Mouse (Mus musculus) kidney, adult 18-20 months (tissue): ENCODE measurements around the gene Eif3k.

Source experiments
- DNase-seq: peaks from one replicate; pipeline ENCODE4 v3.0.0; 2021

Gene Eif3k

GRCm38 (mm10) chr7:28957997-28958725 is 23.5 kb downstream of the Eif3k start:
- no peak for DNase-seq

- DNase-seq, result no peak
Observed at GRCm38 (mm10) chr7:28957286-28957685, 24.4 kb downstream of the Eif3k start.

- no peak for DNase-seq
Observed at GRCm38 (mm10) chr7:28956270-28956669, 25.4 kb downstream of the Eif3k start.

- no peak for DNase-seq
Observed at GRCm38 (mm10) chr7:28955295-28955897, 26.3 kb downstream of the Eif3k start.

- DNase-seq, result no peak
Observed at GRCm38 (mm10) chr7:28954773-28955172, 26.9 kb downstream of the Eif3k start.

GRCm38 (mm10) chr7:28953476-28954376 is 27.9 kb downstream of the Eif3k start:
- DNase-seq, result no peak

GRCm38 (mm10) chr7:28952786-28953185 is 28.9 kb downstream of the Eif3k start:
- DNase-seq, result peak; percentile 20

GRCm38 (mm10) chr7:28951764-28952163 is 29.9 kb downstream of the Eif3k start:
- peak; percentile 8 for DNase-seq

- DNase-seq, result peak; percentile 12
Observed at GRCm38 (mm10) chr7:28950346-28951037, 31.2 kb downstream of the Eif3k start.

- DNase-seq, result no peak
Observed at GRCm38 (mm10) chr7:28949298-28949697, 32.4 kb downstream of the Eif3k start.

GRCm38 (mm10) chr7:28948746-28949145 is 32.9 kb downstream of the Eif3k start:
- DNase-seq, result no peak

- DNase-seq, result no peak
Observed at GRCm38 (mm10) chr7:28946271-28946610, 35.4 kb downstream of the Eif3k start.

- peak; percentile 37 for DNase-seq
Observed at GRCm38 (mm10) chr7:28945416-28946270, 36.0 kb downstream of the Eif3k start.

GRCm38 (mm10) chr7:28944756-28945415 is 36.8 kb downstream of the Eif3k start:
- DNase-seq, result no peak

- DNase-seq, result no peak
Observed at GRCm38 (mm10) chr7:28943451-28944180, 38.0 kb downstream of the Eif3k start.

GRCm38 (mm10) chr7:28941542-28941941 is 40.1 kb downstream of the Eif3k start:
- DNase-seq, result peak; percentile 55

GRCm38 (mm10) chr7:28941129-28941528 is 40.5 kb downstream of the Eif3k start:
- DNase-seq, result no peak

- peak; percentile 52 for DNase-seq
Observed at GRCm38 (mm10) chr7:28939418-28940183, 42.1 kb downstream of the Eif3k start.

- no peak for DNase-seq
Observed at GRCm38 (mm10) chr7:28938654-28939053, 43.0 kb downstream of the Eif3k start.

- DNase-seq, result no peak
Observed at GRCm38 (mm10) chr7:28936787-28937186, 44.9 kb downstream of the Eif3k start.
